Mouse (Mus musculus) olfactory bulb, adult 2 months (tissue): ENCODE results near the gene Chmp6.

Experiments
- CTCF ChIP-seq: fragments of 200-500 bp; IDR thresholded peaks from 2 replicates; pipeline ENCODE4 v1.5.1; 2012; ENCODE audit warnings: low read depth, mild to moderate bottlenecking, low read length, moderate library complexity; ENCODE audit not compliant: insufficient read depth
- POLR2A ChIP-seq: fragments of 200-500 bp; IDR thresholded peaks from 2 replicates; pipeline ENCODE4 v1.6.1; 2012; ENCODE audit warnings: mild to moderate bottlenecking, low read depth, low read length, moderate library complexity; ENCODE audit not compliant: insufficient read depth

DNA sequence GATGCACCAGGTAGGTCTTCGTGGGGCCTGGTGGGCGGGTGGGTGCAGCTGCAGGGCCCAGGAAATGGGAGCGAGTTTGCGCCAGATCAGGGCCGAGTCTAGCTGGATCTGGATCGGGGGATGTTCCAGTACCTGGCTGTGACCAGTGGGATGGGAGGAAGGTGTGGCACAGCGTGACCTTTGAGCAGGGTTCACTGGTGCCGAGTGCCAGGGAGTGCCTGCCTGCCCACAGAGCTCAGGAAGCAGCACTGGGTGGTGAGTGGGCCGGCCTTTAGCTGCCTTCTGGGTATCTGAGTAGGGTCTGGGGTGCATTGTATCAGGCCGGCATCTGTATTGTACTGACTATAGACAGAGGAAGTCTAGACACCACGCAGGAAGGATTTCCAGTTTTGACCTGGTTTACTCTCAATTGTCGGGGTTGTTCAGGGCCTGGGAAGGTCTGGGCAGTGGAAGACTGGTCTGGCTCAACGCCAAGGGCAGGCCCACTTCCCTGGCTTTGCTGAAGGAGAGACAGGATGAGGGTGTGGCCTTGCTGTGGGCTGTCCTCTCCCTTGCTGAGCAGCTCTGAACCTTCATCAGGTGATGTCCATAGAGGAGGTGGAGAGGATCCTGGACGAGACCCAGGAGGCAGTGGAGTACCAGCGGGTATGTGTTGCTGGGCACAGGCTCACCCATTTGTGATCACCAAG is 3.0 kb downstream of the Chmp6 start:
- TF ChIP-seq CTCF (no peak), POLR2A (no peak)
